Mouse (Mus musculus): ENCODE measurements around the gene Ppp6r2. TPM values are rescaled to one million over a fixed set of nuclear protein-coding genes. Genes with fewer than 3 reads are reported as not detected.

The Ppp6r2 gene
- polyA plus RNA-seq, 1 experiment from 2014 or later, result 26.9 TPM

DNA sequence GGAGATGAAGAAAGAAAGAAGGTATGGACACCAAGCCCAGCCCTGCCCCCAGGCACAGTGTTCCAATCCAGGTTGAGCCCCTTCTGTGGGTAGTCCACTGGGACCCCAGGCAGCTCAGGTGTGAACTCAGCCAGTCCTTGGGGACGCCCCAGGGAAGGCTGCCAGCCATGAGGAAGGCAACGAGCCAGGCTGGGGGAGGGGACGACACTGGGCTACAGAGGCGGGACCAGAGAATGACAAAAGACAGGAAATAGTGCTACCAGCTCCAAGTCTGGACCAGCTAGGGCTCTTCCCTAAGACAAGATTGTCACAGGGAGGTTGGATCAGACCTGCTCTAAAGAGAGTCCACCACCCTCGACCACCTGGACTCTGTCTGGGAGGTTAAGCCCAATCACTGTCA lies 34.2 kb upstream of the Ppp6r2 start:
- 14% methylated on average over 5 of the region's 5 CpGs for WGBS
- Histone ChIP-seq H3K4me1 (peaks cover 89% of the 10 kb centered on the region), H3K4me2 (peak overlapping the region; percentile 85), H3K9me3 (replicated peaks) (no peaks in the 10 kb centered on the region), H3K9ac (no peak overlapping the region), H3K4me3 (replicated peaks) (peak overlapping the region; percentile 13; the same call in 1 of the 2 replicates), H3K27ac (peak overlapping the region; percentile 96), H3K27me3 (no peaks in the 10 kb centered on the region), H3K36me3 (no peaks in the 10 kb centered on the region)
- no peak for ATAC-seq (replicated peaks; ENCODE audit: low FRiP score)

DNA sequence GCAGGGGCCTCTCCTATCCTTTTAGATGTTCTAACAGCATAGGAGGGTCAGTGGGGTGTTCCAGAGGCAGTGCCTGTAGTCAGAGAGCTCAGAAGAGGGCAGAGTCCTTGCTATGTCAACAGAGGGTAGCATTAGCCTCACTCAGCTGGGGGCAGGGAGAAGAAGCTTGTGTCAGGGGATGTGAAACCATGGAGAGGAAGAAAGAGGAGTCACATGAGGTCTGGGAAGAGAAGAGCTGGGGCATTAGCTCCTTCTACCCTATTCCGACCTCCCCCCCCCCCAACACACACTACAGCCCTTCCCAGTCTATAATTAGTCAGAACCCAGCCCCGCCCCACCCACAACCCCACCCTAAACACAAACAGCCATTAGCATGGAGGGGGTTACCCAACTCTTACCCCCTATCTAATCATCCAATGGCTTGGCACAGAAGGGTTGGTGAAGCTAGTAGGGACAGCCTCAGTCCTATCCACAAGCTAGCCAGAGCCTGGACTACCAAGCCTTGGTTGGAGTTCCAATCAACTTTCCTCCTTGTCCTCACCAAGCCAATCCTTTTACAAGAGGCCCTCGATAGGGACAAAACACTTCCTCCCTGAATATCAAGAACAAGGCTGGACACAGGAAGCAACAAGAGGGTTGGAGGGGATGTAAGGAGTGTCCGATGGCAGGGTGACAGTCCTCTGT lies 33.6 kb upstream of the Ppp6r2 start:
- 70% methylated on average over 4 of the region's 4 CpGs for WGBS
- no peak for ATAC-seq (replicated peaks; ENCODE audit: low FRiP score)
- no peaks in the 10 kb centered on the region for H3K36me3 ChIP-seq
- peak overlapping the region; percentile 91; the same call in 1 of the 2 replicates for H3K4me3 ChIP-seq (replicated peaks)
- H3K27me3 ChIP-seq, result no peaks in the 10 kb centered on the region
- H3K9ac ChIP-seq, result no peak overlapping the region
- H3K4me2 ChIP-seq, result peak overlapping the region; percentile 85
- peak overlapping the region; percentile 96 for H3K27ac ChIP-seq
- H3K4me1 ChIP-seq, result peaks cover 89% of the 10 kb centered on the region
- H3K9me3 ChIP-seq (replicated peaks), result no peaks in the 10 kb centered on the region

DNA sequence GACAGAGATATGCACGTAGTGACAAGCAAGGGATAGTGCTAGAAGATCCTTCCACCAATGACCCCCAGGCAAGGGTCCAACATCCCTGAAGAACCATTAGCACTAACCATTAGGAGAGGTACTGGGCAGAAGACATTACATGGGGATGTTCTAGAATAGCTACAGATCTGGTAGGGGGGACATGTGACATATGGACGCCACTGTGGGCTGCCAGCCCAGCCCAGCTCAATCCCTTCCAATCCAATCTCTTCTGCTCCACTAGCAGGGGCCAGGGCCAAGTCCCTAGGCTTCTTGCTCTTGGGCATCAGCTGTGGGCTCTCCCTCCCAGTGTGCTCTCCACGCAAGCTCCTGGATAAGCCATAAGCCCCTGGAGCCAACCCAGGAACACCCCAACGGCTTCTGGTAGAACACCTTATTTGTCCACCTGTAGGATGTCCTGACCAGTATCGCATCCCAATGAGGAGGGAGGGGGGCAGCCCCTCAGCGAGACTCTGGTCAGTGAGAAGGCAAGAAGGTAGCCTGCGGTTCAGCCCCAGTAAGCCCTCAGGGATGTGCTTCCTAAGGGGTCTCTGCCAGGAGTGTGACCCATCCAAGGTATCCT lies 33.0 kb upstream of the Ppp6r2 start:
- Histone ChIP-seq H3K4me3 (replicated peaks) (peak overlapping the region; percentile 91), H3K36me3 (no peaks in the 10 kb centered on the region), H3K27ac (peak overlapping the region; percentile 96), H3K4me2 (peak overlapping the region; percentile 85), H3K9ac (peak overlapping the region; percentile 90), H3K9me3 (replicated peaks) (no peaks in the 10 kb centered on the region), H3K27me3 (no peaks in the 10 kb centered on the region), H3K4me1 (peaks cover 88% of the 10 kb centered on the region)
- WGBS, result 70% methylated on average over 7 of the region's 7 CpGs
- ATAC-seq (replicated peaks; ENCODE audit: low FRiP score), result no peak

GRCm38 (mm10) chr15:89178954-89179629 lies 32.3 kb upstream of the Ppp6r2 start:
- H3K27me3 ChIP-seq, result no peaks in the 10 kb centered on the region
- peak overlapping the region; percentile 91 for H3K4me3 ChIP-seq (replicated peaks)
- ATAC-seq (replicated peaks; ENCODE audit: low FRiP score), result peak; percentile 68
- H3K27ac ChIP-seq, result peak overlapping the region; percentile 96
- H3K4me2 ChIP-seq, result peak overlapping the region; percentile 85
- peak overlapping the region; percentile 90 for H3K9ac ChIP-seq
- no peaks in the 10 kb centered on the region for H3K9me3 ChIP-seq (replicated peaks)
- H3K36me3 ChIP-seq, result no peaks in the 10 kb centered on the region
- WGBS, result under 1% methylated on average over 16 of the region's 16 CpGs
- H3K4me1 ChIP-seq, result peaks cover 81% of the 10 kb centered on the region

GRCm38 (mm10) chr15:89179630-89179964 lies 31.8 kb upstream of the Ppp6r2 start:
- Histone ChIP-seq H3K27ac (peak overlapping the region; percentile 96), H3K27me3 (no peaks in the 10 kb centered on the region), H3K4me3 (replicated peaks) (peak overlapping the region; percentile 91), H3K4me1 (peaks cover 76% of the 10 kb centered on the region), H3K9me3 (replicated peaks) (no peaks in the 10 kb centered on the region), H3K36me3 (no peaks in the 10 kb centered on the region), H3K4me2 (peak overlapping the region; percentile 85), H3K9ac (peak overlapping the region; percentile 90)
- ATAC-seq (replicated peaks; ENCODE audit: low FRiP score), result no peak
- 5% methylated on average over 6 of the region's 6 CpGs for WGBS

DNA sequence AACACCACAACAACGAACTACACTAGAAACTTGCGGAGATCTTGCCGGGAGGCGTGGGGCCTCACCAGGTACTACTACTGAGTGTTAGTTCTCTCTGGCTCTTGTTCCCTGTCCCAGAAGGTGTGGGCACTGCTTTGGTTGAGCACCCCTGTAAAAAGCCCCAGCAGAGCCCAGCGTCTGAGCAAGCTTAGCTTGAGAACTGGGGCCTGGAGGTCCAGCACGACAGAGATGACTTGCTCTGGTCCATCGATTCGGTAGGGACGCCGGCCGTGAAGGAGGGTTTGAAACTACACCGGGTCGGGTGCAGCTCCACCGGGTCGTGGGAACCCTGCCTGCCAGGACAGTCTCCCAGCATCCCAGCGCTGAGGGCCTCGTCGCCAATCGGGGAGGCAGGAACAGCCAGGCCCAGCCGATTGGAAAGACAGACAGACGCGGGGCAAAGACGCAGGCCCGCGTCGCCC lies 31.2 kb upstream of the Ppp6r2 start:
- no peaks in the 10 kb centered on the region for H3K9me3 ChIP-seq (replicated peaks)
- under 1% methylated on average over 26 of the region's 26 CpGs for WGBS
- no peaks in the 10 kb centered on the region for H3K27me3 ChIP-seq
- peak overlapping the region; percentile 90 for H3K9ac ChIP-seq
- H3K4me3 ChIP-seq (replicated peaks), result peak overlapping the region; percentile 91
- H3K4me1 ChIP-seq, result peaks cover 71% of the 10 kb centered on the region
- 0 out of 2 replicates have a peak, but pooled peaks cover under 1% of the 10 kb centered on the region for H3K36me3 ChIP-seq
- H3K4me2 ChIP-seq, result peak overlapping the region; percentile 85
- ATAC-seq (replicated peaks; ENCODE audit: low FRiP score), result peak; percentile 10
- peak overlapping the region; percentile 96 for H3K27ac ChIP-seq

DNA sequence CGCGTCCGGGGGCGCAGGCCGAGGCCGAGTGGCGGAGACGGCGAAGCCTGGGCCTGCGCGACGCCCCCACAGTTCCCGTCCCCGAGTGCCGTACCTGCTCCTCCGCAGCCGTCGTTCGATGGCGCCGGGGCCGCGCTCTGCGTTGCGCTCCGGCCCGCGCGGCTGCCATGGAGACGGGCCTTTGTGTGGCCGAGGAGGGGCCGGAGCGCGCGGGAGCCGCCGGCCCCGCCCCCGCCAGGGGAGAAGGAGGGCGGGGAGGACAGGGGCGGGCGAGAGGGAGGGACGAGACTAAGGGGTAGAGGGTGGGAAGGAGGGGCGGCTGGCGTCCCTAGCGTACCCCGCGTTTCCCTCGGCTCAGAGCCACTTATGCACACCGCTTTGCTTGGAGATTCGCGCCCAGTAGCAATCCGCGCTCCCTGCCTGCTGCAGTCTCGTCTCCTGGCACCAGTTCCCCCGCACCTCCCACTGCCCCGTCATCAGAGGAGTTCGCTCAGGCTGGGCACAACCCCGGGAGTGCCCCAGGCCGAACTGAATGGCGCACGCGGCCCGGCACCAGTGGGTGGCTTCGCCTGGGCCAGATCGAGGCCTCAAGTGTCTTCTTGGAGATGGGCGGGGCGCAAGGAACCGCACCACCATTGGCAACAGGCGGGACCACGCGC lies 30.7 kb upstream of the Ppp6r2 start, which contains the start of gene Plxnb2:
Gene Plxnb2, minus strand, starts transcription at position 218 of the 659 bp plus-strand sequence.
- Histone ChIP-seq H3K4me1 (peaks cover 66% of the 10 kb centered on the region), H3K9ac (peak within 1 kb of the TSS; percentile 90), H3K27ac (peak within 1 kb of the TSS; percentile 96), H3K27me3 (no peaks in the 10 kb centered on the region), H3K36me3 (peaks cover 4% of the 10 kb centered on the region; the same call in 1 of the 2 replicates), H3K9me3 (replicated peaks) (no peaks in the 10 kb centered on the region), H3K4me2 (peak within 1 kb of the TSS; percentile 85), H3K4me3 (replicated peaks) (peak within 1 kb of the TSS; percentile 91)
- WGBS, result under 1% methylated on average over 44 of the region's 72 CpGs
- peak; percentile 84 for ATAC-seq (replicated peaks; ENCODE audit: low FRiP score)

DNA sequence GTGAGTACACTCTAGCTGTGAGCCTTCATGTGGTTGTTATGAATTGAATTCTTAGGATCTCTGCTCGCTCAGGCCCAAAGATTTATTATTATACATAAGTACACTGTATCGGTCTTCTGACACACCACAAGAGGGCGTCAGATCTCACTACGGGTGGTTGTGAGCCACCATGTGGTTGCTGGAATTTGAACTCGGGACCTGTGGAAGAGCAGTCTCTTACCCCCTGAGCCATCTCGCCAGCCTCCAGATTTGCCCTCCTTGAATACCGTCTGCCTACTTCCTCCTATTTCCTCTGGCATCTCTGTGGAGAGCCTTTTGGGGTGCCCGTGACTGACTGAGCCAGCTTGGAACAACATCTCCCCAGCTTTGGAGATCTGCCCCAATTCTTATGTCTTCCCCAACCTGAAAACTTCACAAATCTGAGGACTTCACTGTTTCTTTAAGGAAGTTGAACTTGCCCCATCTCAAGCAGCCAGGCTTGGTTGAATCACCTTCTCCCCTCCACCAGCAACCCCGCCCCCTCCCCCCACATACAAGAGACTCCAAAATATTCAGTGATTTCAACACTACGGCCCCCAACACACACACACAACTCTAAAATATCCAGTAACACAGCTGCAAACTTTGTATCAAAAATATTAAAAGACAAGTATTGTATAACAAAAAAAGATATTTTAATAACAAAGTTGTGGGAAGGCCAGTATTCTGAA lies 29.6 kb upstream of the Ppp6r2 start:
- WGBS, result 67% methylated on average over 10 of the region's 10 CpGs
- peak overlapping the region; percentile 91 for H3K4me3 ChIP-seq (replicated peaks)
- peaks cover 13% of the 10 kb centered on the region for H3K36me3 ChIP-seq
- peaks cover 55% of the 10 kb centered on the region for H3K4me1 ChIP-seq
- no peaks in the 10 kb centered on the region for H3K9me3 ChIP-seq (replicated peaks)
- H3K27ac ChIP-seq, result peak overlapping the region; percentile 96
- no peak for ATAC-seq (replicated peaks; ENCODE audit: low FRiP score)
- H3K4me2 ChIP-seq, result peak overlapping the region; percentile 85
- no peaks in the 10 kb centered on the region for H3K27me3 ChIP-seq
- H3K9ac ChIP-seq, result 0 out of 2 replicates have a peak overlapping the region, but pooled peaks have one; percentile 90

DNA sequence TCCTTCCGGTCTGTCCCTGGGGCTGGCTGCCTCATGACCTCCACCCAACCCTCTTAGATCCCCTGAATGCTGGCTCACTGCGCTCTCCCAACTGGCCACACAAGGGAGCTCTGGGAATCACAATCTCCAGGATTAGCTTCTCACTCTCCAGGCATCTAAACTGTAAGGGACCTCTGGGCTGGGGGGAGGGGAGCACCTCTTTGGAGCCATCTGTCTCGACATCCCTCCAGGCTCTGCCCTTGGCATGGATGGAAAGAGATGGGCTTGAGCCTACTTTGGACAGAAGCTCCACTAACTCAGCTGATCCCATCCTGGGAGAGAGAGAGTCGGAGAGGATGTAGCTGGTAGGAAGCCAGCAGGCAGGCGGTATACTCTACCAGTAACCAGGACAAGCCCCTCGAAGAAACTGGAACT lies 29.0 kb upstream of the Ppp6r2 start:
- Histone ChIP-seq H3K9ac (0 out of 2 replicates have a peak overlapping the region, but pooled peaks have one; percentile 4), H3K9me3 (replicated peaks) (no peaks in the 10 kb centered on the region), H3K27ac (peak overlapping the region; percentile 96), H3K4me2 (0 out of 2 replicates have a peak overlapping the region, but pooled peaks have one; percentile 85), H3K4me1 (peaks cover 49% of the 10 kb centered on the region), H3K4me3 (replicated peaks) (peak overlapping the region; percentile 2; the same call in 1 of the 2 replicates), H3K27me3 (no peaks in the 10 kb centered on the region), H3K36me3 (peaks cover 19% of the 10 kb centered on the region)
- ATAC-seq (replicated peaks; ENCODE audit: low FRiP score), result no peak
- 37% methylated on average over 6 of the region's 6 CpGs for WGBS

- Histone ChIP-seq H3K4me1 (peaks cover 44% of the 10 kb centered on the region), H3K9me3 (replicated peaks) (no peaks in the 10 kb centered on the region), H3K27me3 (no peaks in the 10 kb centered on the region), H3K27ac (peak overlapping the region; percentile 96), H3K9ac (no peak overlapping the region), H3K4me2 (no peak overlapping the region), H3K36me3 (peaks cover 21% of the 10 kb centered on the region), H3K4me3 (replicated peaks) (peak overlapping the region; percentile 2; the same call in 1 of the 2 replicates)
- ATAC-seq (replicated peaks; ENCODE audit: low FRiP score), result no peak
- 31% methylated on average over 5 of the region's 5 CpGs for WGBS
Measured at GRCm38 (mm10) chr15:89182842-89183241, 28.5 kb upstream of the Ppp6r2 start.
